Mouse (Mus musculus) gastrocnemius, postnatal 4 days (tissue): ENCODE measurements around the gene Agpat1. TPM values are rescaled to one million over a fixed set of nuclear protein-coding genes. Genes with fewer than 3 reads are reported as not detected.

ENCODE experiments used
- DNase-seq, 2 experiments: peaks; one replicate each; pipeline ENCODE4 v3.0.0; 2021 to 2022; ENCODE audit warnings: low spot score in 2 of 2, mixed read lengths in 2 of 2
- total RNA-seq, 2 experiments: library from RNA; stranded (reverse); gene quantifications; 2 replicates each; pipeline ENCODE4 v1.2.3; 2021

Gene Agpat1
- total RNA-seq, 2 experiments from 2014 or later, result 42.0 to 42.9 TPM

GRCm38 (mm10) chr17:34630761-34631301 is 26.8 kb downstream of the Agpat1 start:
- DNase-seq, result no peak

DNA sequence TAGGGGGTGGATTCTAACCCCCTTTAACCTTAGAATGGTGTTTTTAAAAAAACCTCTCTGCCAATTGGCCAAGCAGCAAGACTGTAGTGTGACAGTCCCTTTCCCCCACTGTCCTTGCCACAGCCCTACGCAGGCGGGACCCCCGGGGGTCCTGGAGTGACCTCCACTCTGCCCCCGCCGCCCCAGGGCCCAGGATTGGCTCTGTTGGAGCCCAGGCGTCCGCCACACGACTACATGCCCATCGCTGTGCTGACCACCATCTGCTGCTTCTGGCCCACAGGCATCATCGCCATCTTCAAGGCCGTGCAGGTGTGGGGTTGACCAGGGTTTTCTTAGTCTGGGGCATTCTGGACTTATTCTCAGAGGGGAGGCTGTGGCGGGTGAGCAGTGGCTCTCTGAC is 27.6 kb downstream of the Agpat1 start:
- no peak for DNase-seq

DNA sequence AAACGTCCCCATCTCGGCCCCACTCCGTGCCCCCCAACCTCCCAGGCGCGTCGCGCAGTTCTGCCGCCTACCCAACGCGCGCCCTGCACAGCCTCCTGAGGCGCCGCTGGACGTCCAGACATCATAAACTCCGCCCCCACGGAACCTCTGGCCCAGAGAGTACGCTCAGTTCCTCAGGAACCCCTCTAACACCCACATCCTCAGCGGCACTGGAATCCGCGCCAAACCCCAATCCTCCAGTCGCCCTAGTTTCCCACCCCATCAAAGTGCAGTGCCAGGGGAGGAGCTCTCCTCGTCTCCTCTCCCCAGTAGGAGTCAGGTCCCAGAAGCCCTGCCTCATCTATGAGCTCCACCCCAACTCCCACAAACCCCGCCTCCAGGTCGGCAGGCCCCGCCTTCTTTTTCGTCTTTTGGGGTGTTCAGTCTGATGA is 28.2 kb downstream of the Agpat1 start:
- DNase-seq, result peak in 1 of 2 experiments; percentile 52

DNA sequence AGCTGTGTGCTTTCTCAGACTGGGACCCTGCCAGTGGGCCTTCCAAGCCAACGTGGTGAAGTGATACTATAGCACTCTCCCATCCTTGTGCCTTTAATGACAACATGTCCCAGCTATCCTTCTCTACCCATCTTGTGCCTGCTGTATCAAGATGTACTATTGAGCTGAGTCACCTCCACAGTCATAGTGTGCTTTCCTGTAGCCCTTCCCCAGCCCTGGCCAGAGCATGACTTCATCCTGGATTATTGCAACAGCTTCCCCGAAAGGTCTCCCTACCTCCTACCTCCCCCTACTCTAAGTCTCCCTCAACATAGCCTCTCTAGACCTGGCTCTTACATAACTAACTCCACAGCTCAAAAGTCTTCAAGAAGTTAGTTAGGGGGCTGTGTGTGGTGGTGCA is 31.6 kb downstream of the Agpat1 start:
- no peak for DNase-seq

DNA sequence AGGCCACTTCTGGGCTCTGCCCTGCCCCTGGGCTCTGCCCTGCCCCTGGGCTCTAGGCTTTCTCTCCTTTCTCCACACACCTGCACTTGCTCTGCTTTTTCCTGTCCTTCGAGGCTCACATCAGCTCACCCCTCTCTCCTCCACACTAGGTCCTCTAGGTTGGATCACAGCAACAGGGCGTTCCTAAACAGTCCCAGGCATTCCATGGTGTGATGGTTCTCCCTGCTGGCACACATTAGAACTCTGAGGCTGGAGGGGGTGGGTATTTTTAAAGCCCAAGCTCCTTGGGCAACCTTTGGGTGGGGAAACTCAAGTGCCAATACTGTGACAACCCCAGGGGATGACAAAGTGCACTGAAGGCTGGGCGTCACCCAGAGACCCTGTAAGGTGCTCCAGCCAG is 33.4 kb downstream of the Agpat1 start:
- no peak for DNase-seq

GRCm38 (mm10) chr17:34639461-34640255 is 35.6 kb downstream of the Agpat1 start:
- no peak for DNase-seq

GRCm38 (mm10) chr17:34640778-34641601 is 36.9 kb downstream of the Agpat1 start:
- DNase-seq, result peak in 1 of 2 experiments; percentile 48

DNA sequence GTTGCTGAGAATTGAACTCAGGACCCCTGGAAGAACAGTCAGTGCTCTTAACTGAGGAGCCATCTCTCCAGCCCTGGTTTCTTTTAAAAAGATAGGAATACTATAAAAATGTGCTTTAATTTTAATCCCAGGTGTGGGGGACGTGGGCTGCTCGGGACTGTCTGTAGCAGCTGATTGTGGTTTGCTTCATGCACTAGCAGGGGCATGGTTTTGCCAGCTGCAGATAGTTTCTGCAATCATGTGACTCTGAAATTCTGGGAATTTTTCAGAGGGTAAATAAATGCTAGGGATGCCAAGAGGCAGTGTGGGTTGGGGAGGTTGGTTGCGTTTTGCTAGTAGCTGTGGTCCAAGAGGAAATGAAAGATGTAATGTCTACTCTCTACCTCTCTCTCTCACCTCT is 37.9 kb downstream of the Agpat1 start:
- DNase-seq, result no peak

DNA sequence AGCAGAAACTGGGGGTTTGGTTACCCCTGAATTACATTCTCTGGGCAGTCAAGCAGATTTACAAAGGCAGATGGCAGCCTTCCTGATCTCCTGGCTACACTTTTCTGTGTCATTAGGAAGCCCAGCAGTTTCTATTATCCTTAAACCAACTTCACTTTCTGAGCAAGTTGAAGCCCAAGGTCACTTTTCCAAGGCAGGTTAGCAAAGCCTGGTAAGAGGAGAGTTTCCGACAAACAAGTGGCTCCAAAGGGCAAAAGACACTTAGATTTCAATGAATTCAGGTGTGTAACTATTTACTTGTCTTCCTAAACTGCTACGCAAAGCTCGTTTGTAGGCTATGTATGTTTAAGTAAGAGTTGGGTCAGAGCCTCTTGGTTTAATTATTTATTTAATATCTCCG is 39.3 kb downstream of the Agpat1 start:
- no peak for DNase-seq

DNA sequence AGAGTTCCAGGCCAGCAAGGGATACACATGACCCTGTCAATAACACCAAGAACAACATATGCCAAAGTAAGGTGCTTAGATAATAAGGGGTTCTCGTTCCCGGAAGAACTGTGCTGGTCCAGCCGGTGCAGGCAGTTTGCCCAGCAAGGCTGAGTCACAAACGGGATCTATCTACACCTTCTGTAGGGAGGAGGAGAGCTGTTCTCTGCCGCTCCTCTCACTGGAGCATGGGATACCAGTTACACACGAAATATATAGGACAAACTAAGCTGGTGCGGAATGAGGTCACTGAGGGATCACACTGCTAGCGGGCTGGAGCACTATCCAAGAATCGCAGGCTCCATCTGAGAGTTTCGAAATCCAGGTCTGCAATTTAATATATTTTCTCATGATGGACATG is 39.9 kb downstream of the Agpat1 start:
- no peak for DNase-seq

DNA sequence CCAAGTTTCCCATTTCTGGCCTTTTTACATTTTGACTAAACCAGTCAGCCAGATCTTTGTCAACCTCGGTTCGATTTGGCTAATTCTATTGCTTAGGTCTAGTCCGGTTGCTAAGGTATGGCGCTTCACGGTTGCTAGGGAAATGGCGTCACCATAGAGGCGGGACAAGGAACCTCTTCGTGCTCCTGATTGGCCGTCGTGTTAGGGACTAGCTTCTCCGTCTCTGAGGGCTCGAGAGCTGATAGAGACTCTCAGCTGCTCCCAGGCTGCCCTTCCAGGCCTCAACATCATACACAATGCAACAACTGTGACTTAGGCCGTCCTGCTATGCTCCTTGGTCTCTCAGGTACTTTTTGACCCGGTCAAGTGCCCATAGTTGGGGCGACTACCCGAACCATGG is 40.5 kb downstream of the Agpat1 start, which contains the start of gene Fkbpl:
Gene Fkbpl (plus strand): TSS at position 157 of the 400 bp plus-strand sequence.
- peak; percentile 82 to 94 for DNase-seq

DNA sequence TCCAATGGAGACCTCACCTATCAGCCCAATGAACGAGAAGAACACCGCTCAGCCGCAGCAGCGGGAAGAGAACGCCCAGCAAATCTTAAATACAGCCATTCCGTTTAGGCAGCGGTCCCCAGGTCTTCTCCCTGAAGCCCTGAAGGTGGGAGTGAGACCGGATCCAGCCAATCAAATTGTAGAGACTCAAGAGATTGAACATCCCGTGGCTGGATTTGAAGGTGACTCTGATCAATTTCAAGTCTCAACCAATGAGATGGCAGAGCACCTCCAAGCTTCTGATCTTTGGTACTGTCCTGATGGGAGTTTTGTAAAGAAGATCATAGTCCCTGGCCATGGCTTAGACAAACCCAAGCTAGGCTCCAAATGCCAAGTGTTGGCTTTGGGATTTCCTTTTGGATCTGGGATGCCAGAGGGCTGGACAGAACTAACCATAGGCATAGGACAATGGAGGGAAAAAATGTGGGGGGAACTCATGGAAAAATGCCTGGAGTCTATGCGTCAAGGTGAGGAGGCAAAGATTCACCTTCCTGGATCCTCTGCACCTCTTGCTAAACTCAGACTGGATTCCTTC is 41.3 kb downstream of the Agpat1 start:
- DNase-seq, result no peak

DNA sequence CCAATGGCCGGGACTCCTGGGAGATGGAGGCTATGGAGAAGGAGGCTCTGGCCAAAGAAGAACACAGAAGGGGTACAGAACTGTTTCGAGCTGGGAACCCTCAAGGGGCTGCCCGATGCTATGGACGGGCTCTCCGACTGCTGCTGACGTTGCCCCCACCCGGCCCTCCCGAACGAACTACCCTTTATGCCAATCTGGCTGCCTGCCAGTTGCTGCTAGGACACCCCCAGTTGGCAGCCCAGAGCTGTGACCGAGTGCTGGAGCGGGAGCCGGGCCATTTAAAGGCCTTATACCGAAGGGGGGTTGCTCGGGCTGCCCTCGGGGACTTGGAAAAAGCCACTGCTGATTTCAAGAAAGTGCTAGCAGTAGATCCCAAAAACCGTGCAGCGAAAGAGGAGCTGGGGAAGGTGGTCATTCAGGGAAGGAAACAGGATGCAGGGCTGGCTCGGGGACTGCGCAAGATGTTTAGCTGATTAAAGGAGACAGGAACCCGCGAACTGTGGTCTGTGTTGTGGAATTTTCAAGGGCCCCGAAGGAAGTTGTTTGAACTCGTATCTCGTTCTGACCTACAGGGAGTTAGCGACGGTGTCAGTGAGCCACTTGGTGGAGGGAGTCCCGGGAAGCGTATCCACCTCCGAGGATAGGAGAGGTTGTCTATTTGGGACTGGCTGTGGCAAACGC is 41.9 kb downstream of the Agpat1 start:
- peak in 1 of 2 experiments; percentile 21 for DNase-seq

DNA sequence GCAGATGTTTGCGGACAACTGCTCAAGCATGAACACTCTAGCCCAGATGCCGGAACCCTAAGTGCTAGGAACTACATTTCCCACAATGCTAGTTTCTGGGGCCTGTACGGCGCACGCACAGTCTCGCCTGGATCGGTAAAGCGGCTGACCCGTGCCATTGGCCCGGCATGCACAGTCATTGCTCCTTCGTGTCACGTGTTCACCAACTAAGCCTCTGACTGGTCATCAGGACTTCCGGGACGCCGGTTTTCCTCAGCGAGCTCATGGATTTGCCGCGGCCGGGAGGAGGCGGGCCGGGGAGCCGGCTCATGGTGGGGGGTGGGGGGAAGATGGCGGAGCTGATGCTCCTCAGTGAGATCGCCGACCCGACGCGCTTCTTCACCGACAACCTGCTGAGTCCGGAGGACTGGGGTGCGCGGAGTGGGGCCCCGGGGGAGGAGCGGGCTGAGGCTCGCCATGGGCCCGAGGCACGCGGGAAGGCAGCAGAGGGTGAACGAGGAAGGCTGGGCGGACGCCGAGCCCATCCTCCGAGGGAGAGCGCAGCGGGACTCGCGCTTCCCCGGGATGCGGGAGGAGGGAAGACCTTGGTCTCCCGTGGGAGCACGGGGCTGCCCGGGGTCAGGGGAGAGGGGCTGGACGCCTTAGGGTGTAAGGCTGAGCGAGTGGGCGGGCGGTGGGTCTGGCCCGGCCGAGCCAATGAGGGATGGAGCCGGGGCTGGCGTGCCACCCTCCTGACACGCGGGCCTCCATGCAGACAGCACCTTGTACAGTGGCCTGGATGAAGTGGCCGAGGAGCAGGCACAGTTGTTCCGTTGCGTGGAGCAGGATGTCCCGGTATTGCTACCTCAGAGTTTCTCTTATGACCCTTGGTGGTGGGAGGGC is 43.1 kb downstream of the Agpat1 start, which contains the start of gene Atf6b:
Gene Atf6b (plus strand): TSS at position 241 of the 882 bp plus-strand sequence.
- DNase-seq, result peak; percentile 78 to 92

DNA sequence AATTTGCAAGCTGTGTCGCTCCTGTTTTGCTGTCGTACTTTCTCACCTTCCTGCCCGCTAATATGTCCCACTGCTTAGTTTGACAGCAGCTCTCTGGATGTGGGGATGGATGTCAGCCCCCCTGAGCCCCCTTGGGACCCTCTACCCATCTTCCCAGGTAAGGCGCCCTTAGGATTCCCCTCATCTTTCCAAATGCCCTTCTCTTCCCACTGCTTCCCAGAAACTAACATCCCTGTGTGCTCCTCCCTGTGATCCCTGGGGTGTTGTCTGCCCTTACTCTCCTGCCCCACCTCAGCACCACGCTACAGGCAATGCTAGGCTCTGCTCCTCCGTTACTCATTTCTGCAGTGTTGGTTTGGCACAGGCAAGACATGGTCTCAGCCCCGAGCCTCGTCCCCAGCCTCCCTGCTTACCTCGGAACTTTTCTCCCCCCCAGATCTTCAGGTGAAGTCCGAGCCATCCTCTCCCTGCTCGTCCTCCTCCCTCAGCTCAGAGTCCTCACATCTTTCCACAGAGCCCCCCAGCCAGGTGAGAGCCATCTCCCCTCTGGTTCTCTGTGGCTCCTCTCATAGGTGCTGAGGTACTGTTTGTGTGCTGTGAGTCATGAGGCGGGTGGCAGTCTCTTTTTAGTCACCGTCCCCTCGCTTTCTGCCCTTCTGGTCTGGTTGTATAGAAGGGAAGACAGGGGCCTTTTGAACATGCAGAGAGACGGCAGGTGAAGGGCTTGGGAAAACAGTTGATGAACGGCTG is 44.3 kb downstream of the Agpat1 start:
- no peak for DNase-seq

- DNase-seq, result no peak
Observed at GRCm38 (mm10) chr17:34649106-34649864, 45.2 kb downstream of the Agpat1 start.

DNA sequence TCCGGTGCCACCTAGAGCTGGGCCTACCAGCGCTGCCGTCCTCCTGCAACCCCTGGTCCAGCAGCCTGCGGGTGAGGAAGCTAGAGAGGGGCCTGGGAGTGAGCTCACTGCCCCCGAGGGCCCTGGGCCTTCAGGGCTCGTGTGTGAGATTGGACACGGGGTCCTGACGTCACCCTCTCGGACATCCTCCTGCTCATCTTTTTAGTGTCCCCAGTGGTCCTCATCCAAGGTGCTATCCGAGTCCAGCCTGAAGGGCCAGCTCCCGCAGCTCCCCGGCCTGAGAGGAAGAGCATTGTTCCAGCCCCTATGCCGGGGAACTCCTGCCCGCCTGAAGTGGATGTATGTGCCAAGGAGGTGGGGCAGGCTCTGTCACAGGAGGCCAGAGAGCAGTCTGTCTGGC is 46.7 kb downstream of the Agpat1 start:
- DNase-seq, result no peak

- DNase-seq, result peak in 1 of 2 experiments; percentile 52
Observed at GRCm38 (mm10) chr17:34651507-34652221, 47.6 kb downstream of the Agpat1 start.
